Mouse (Mus musculus): Measurements from ENCODE around the gene Otud6a.

DNA sequence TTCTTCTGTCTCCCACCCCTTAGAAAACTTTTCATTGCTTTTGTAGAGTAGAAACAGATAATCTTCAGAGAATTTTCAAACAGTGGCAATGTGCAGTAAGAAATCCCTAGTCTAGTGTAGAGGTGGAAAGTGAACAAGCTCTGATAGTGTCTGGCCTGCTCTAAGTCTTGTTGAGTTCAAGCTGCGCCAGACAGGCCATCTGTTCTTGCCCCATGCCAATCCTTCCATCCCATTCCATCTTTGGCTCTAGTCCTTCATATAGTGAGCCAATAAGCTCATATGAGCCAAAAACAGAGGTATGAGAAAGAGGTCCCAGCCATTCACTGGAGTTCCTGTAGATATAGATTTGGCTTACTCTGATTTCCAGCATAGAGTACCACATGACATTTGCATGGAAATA, 38.9 kb upstream of the Otud6a start:
- TF ChIP-seq CTCF (conservative IDR thresholded peaks at IDR 0.05; ENCODE audit: low read length): no peak
- no peak for TF ChIP-seq POU5F1 (IDR thresholded peaks at IDR 0.05; ENCODE audit: borderline replicate concordance, low read length)

Measured in E14TG2a.4 (cell line).